Mouse (Mus musculus): ENCODE results near the gene Tm6sf1.

GRCm38 (mm10) chr7:81920314-81920713 is 61.5 kb downstream of the Tm6sf1 start:
- no peak for TF ChIP-seq MAFK (IDR thresholded peaks at IDR 0.05; ENCODE audit: insufficient read depth, low read depth, low read length)
- no peak for TF ChIP-seq CHD2 (IDR thresholded peaks at IDR 0.05; ENCODE audit: low read depth, low read length)
- no peak for TF ChIP-seq HCFC1 (IDR thresholded peaks at IDR 0.05; ENCODE audit: borderline replicate concordance, insufficient read depth, low read length)

Measured in ES-E14 (cell line).